Mouse (Mus musculus) cerebellum, adult 2 months (tissue): ENCODE results near the gene Elmsan1.

Experiments used
- CTCF ChIP-seq: fragments of 200-500 bp; IDR thresholded peaks from 2 replicates; pipeline ENCODE4 v1.5.1; 2011; ENCODE audit warnings: low read depth, mild to moderate bottlenecking, control low read depth, low read length, moderate library complexity, borderline replicate concordance; ENCODE audit not compliant: insufficient read depth
- POLR2A ChIP-seq: fragments of 200-500 bp; IDR thresholded peaks from 2 replicates; pipeline ENCODE4 v1.6.1; 2011; ENCODE audit warnings: low read length, control low read depth, borderline replicate concordance; ENCODE audit not compliant: insufficient read depth

GRCm38 (mm10) chr12:84126899-84127298 is 91.8 kb downstream of the Elmsan1 start:
- TF ChIP-seq CTCF (no peak), POLR2A (no peak)
